Mouse (Mus musculus) cerebellum, adult 18-20 months (tissue): Measurements from ENCODE around the gene Ptpn7.

Experiments used
- DNase-seq, 2 experiments: peaks; one replicate each; pipeline ENCODE4 v3.0.0; 2021

The Ptpn7 gene

GRCm38 (mm10) chr1:135129543-135130183 lies 2.8 kb upstream of the Ptpn7 start:
- no peak for DNase-seq

GRCm38 (mm10) chr1:135130376-135131018 lies 2.0 kb upstream of the Ptpn7 start:
- DNase-seq, result no peak

- DNase-seq, result no peak
These were observed 1.5 kb upstream of the Ptpn7 start for GRCm38 (mm10) chr1:135131034-135131433.

- DNase-seq, result no peak
These were observed 940 bp upstream of the Ptpn7 start for GRCm38 (mm10) chr1:135131560-135131959.

- no peak for DNase-seq
These were observed 431 bp downstream of the Ptpn7 start for GRCm38 (mm10) chr1:135132893-135133369.

- DNase-seq, result no peak
These were observed 1.4 kb downstream of the Ptpn7 start for GRCm38 (mm10) chr1:135133678-135134435.

GRCm38 (mm10) chr1:135135111-135135787 lies 2.7 kb downstream of the Ptpn7 start:
- DNase-seq, result no peak

GRCm38 (mm10) chr1:135136500-135136899 lies 4.0 kb downstream of the Ptpn7 start:
- DNase-seq, result peak; percentile 66 to 77

GRCm38 (mm10) chr1:135139906-135140305 lies 7.4 kb downstream of the Ptpn7 start:
- DNase-seq, result no peak

- no peak for DNase-seq
These were observed 10.0 kb downstream of the Ptpn7 start for GRCm38 (mm10) chr1:135142452-135142851.

GRCm38 (mm10) chr1:135143940-135144339 lies 11.4 kb downstream of the Ptpn7 start:
- DNase-seq, result no peak

- DNase-seq, result peak; percentile 91 to 95
These were observed 13.8 kb downstream of the Ptpn7 start, which contains the start of gene Arl8a for GRCm38 (mm10) chr1:135146077-135146945. Gene Arl8a, plus strand, starts transcription at chr1:135146824.

- peak; percentile 74 to 78 for DNase-seq
These were observed 14.6 kb downstream of the Ptpn7 start for GRCm38 (mm10) chr1:135146946-135147701.

GRCm38 (mm10) chr1:135147702-135148058 lies 15.2 kb downstream of the Ptpn7 start:
- no peak for DNase-seq

- DNase-seq, result no peak
These were observed 16.0 kb downstream of the Ptpn7 start for GRCm38 (mm10) chr1:135148476-135148875.

GRCm38 (mm10) chr1:135148996-135149395 lies 16.5 kb downstream of the Ptpn7 start:
- peak in 1 of 2 experiments; percentile 25 for DNase-seq

- no peak for DNase-seq
These were observed 21.5 kb downstream of the Ptpn7 start for GRCm38 (mm10) chr1:135154011-135154410.

- DNase-seq, result peak; percentile 82 to 83
These were observed 22.0 kb downstream of the Ptpn7 start for GRCm38 (mm10) chr1:135154411-135154959.

- DNase-seq, result peak in 1 of 2 experiments; percentile 6
These were observed 23.8 kb downstream of the Ptpn7 start for GRCm38 (mm10) chr1:135156300-135156699.

- DNase-seq, result peak; percentile 14 to 35
These were observed 26.1 kb downstream of the Ptpn7 start for GRCm38 (mm10) chr1:135158633-135159032.

GRCm38 (mm10) chr1:135159074-135159473 lies 26.6 kb downstream of the Ptpn7 start:
- peak in 1 of 2 experiments; percentile 11 for DNase-seq
